Mouse (Mus musculus) intestine, embryonic 16.5 days (tissue): ENCODE measurements at regions not wholly inside any gene's neighbourhood (a gene's known extent, or its start where the extent isn't known, plus 50 kb on each side); places are given as distances from the start of the nearest gene placed in this dataset.

Experiments
- ATAC-seq: fragments of 200-750 bp; cut with Nextera tagmentation; 2 replicates; pipeline ENCODE4 v1.8.0; 2017; ENCODE audit warnings: moderate TSS enrichment, moderate library complexity
- H3K27ac ChIP-seq: fragments of 300-500 bp; sonication (generic); 2 replicates; pipeline ENCODE4 v1.5.1; 2014; ENCODE audit warnings: mild to moderate bottlenecking, low read length
- H3K27me3 ChIP-seq: fragments of 300-500 bp; sonication (generic); replicated peaks from 2 replicates; pipeline ENCODE4 v1.6.1; 2014; ENCODE audit warnings: low read length, control low read depth, mixed read lengths; ENCODE audit not compliant: control insufficient read depth, insufficient read depth
- H3K36me3 ChIP-seq: fragments of 300-500 bp; sonication (generic); 2 replicates; pipeline ENCODE4 v1.6.1; 2014; ENCODE audit warnings: low read length, control low read depth; ENCODE audit not compliant: control insufficient read depth, insufficient read depth
- H3K4me1 ChIP-seq: fragments of 300-500 bp; sonication (generic); 2 replicates; pipeline ENCODE4 v1.6.1; 2014; ENCODE audit warnings: low read length, control low read depth, mixed read lengths; ENCODE audit not compliant: control insufficient read depth, insufficient read depth
- H3K4me2 ChIP-seq: fragments of 300-500 bp; sonication (generic); 2 replicates; pipeline ENCODE4 v1.6.1; 2014; ENCODE audit warnings: low read depth, low read length, control low read depth
- H3K4me3 ChIP-seq: fragments of 300-500 bp; sonication (generic); 2 replicates; pipeline ENCODE4 v1.5.1; 2014; ENCODE audit warnings: mild to moderate bottlenecking, low read length
- H3K9ac ChIP-seq: fragments of 300-500 bp; sonication (generic); 2 replicates; pipeline ENCODE4 v1.6.1; 2014; ENCODE audit warnings: low read depth, low read length
- H3K9me3 ChIP-seq: fragments of 300-500 bp; sonication (generic); 2 replicates; pipeline ENCODE4 v1.6.1; 2016; ENCODE audit warnings: low read length, control low read depth; ENCODE audit not compliant: control insufficient read depth
- WGBS: fragments of 180-500 bp; shearing (Covaris S2); extraction: QIAGEN DNeasy Blood & Tissue Kit; methylation state at CpG from one replicate; pipeline ENCODE4 v1.1.7; 2014; 5-methylcytosine and 5-hydroxymethylcytosine counted together

DNA sequence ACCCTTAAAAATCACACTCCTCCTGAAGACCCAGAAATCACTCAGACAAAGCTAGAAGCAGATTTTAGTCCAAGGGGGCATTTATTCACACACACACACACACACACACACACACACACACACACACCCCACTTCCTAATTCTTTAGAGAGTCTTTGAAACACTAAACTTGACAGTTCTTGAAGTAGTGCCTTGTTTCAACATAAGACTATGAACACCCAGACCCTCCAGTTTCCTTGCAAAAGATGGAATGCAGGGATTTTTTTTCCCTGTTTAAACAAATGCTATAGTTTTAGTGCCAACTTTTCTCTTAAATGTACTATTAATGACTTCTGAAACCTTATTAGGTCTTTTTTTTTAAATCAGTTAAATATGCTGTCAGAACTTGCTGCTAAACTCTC is 279.2 kb upstream of the Fat1 start:
- H3K36me3 ChIP-seq: no peaks in the 10 kb centered on the region
- ATAC-seq: no peak
- no peaks in the 10 kb centered on the region for H3K4me1 ChIP-seq

DNA sequence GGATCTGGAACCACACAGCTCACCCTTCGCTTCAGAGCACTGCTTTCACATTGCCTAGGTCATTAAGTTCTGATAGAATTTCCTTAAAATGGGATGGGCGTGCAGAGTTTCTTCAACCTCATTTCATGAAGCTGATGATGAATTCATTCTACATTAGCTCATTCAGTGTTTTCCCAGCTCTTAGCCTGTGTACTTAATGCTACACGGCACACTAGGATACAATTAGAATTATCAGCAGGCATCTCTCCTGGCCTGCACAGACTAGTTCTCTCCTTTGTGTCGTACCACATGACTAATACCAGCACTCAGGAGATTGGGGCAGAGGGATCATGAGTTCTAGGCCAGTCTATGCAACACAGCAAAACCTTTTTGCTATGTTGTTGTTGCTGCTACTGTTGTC is 278.8 kb upstream of the Fat1 start:
- Histone ChIP-seq H3K4me3 (no peak overlapping the region), H3K4me2 (no peak overlapping the region), H3K27ac (no peak overlapping the region), H3K36me3 (no peaks in the 10 kb centered on the region), H3K4me1 (no peaks in the 10 kb centered on the region), H3K9me3 (no peaks in the 10 kb centered on the region), H3K27me3 (no peaks in the 10 kb centered on the region), H3K9ac (no peak overlapping the region)
- 68% methylated on average over 4 of the region's 4 CpGs for WGBS
- no peak for ATAC-seq

More for the DNA sequence above, 279.2 kb upstream of the Fat1 start:
- no peak overlapping the region for H3K9ac ChIP-seq
- H3K27ac ChIP-seq: no peak overlapping the region
- no peak overlapping the region for H3K4me3 ChIP-seq
- no peaks in the 10 kb centered on the region for H3K9me3 ChIP-seq
- H3K4me2 ChIP-seq: no peak overlapping the region
- no peaks in the 10 kb centered on the region for H3K27me3 ChIP-seq

DNA sequence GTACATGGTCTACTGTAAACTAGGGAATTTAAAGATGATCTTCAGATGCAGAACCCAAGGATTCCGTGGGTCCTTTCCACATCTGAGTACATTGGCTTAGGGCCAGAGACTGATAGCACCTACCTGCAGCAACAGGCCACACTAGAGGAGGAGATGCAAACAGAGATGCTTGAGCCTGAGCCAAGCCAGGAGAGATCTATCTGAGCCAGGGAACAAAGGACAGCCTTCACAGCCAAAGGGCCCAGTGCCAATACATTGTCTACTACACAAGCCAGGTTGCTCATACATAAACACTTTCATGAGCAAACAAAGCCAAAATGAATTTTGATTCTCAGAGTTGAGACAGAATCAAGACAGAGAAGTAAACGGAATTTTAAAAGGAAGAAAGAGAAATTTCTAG is 273.6 kb upstream of the Fat1 start:
- no peak for ATAC-seq
- Histone ChIP-seq H3K9me3 (no peaks in the 10 kb centered on the region), H3K36me3 (no peaks in the 10 kb centered on the region), H3K4me2 (no peak overlapping the region), H3K9ac (no peak overlapping the region), H3K4me3 (no peak overlapping the region), H3K4me1 (no peaks in the 10 kb centered on the region), H3K27ac (no peak overlapping the region), H3K27me3 (no peaks in the 10 kb centered on the region)
- 70% methylated on average over 2 of the region's 2 CpGs for WGBS

- Histone ChIP-seq H3K4me1 (0 out of 2 replicates have a peak, but pooled peaks cover 7% of the 10 kb centered on the region), H3K4me2 (no peak overlapping the region), H3K27ac (no peak overlapping the region), H3K27me3 (no peaks in the 10 kb centered on the region), H3K9ac (no peak overlapping the region), H3K9me3 (no peaks in the 10 kb centered on the region), H3K36me3 (no peaks in the 10 kb centered on the region), H3K4me3 (no peak overlapping the region)
- ATAC-seq: no peak
- 85% methylated on average over 9 of the region's 9 CpGs for WGBS
These were observed 248.1 kb upstream of the Fat1 start for GRCm38 (mm10) chr8:44687126-44687525.

DNA sequence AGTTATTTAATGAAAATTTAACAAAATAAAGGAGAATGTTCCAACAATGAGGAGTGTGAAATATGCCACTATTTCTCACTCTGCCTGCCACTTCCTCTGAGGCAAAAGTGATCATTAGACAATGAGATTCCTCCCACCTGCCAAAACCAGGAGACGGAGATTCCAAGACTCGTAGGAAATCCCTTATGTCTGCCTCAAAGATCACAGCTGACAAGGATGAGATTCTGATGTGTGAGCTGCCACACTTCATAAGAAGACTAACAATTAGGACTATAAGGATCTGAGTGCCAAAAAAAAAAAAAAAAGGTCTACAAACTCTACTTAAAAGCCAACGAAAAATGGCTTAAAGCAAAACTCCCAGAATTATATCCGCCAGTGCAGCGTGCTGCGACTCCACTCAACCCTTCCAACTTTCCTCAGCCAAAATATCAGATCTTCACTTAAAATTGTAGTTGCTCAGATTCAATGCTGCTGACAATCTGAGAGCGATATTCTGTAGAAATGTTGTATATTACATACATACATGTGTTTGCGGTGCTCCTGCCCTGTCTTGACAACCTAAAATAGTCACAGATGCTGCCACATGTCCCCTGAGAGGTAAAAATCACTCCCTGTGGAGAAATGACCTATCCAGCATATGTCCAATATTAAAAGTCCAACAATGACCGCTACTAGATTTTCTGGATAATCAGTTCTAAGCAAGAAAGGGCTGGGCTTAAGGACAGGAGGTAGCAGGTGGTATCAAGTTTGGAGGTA is 245.2 kb upstream of the Fat1 start:
- Histone ChIP-seq H3K9me3 (no peaks in the 10 kb centered on the region), H3K27ac (no peak overlapping the region), H3K4me1 (0 out of 2 replicates have a peak, but pooled peaks cover 7% of the 10 kb centered on the region), H3K4me3 (no peak overlapping the region), H3K4me2 (no peak overlapping the region), H3K27me3 (no peaks in the 10 kb centered on the region), H3K36me3 (no peaks in the 10 kb centered on the region), H3K9ac (no peak overlapping the region)
- ATAC-seq: no peak
- WGBS: 92% methylated on average over 9 of the region's 9 CpGs

GRCm38 (mm10) chr8:44690593-44690950 is 244.7 kb upstream of the Fat1 start:
- H3K27ac ChIP-seq: no peak overlapping the region
- no peak for ATAC-seq
- WGBS: 79% methylated on average over 4 of the region's 4 CpGs

GRCm38 (mm10) chr8:44691140-44691539 is 244.1 kb upstream of the Fat1 start:
- Histone ChIP-seq H3K27ac (no peak overlapping the region), H3K27me3 (no peaks in the 10 kb centered on the region), H3K9me3 (no peaks in the 10 kb centered on the region), H3K36me3 (no peaks in the 10 kb centered on the region), H3K9ac (no peak overlapping the region), H3K4me1 (peaks cover 8% of the 10 kb centered on the region), H3K4me2 (no peak overlapping the region), H3K4me3 (no peak overlapping the region)
- 54% methylated on average over 7 of the region's 7 CpGs for WGBS
- ATAC-seq: no peak

More at GRCm38 (mm10) chr8:44690593-44690950, 244.7 kb upstream of the Fat1 start:
- no peak overlapping the region for H3K4me3 ChIP-seq
- H3K27me3 ChIP-seq: no peaks in the 10 kb centered on the region
- no peak overlapping the region for H3K9ac ChIP-seq
- H3K9me3 ChIP-seq: no peaks in the 10 kb centered on the region
- H3K4me1 ChIP-seq: 0 out of 2 replicates have a peak, but pooled peaks cover 7% of the 10 kb centered on the region
- H3K4me2 ChIP-seq: no peak overlapping the region
- no peaks in the 10 kb centered on the region for H3K36me3 ChIP-seq

- 64% methylated on average over 8 of the region's 8 CpGs for WGBS
- H3K27ac ChIP-seq: no peak overlapping the region
- H3K9me3 ChIP-seq: no peaks in the 10 kb centered on the region
- H3K4me3 ChIP-seq: no peak overlapping the region
- H3K4me2 ChIP-seq: no peak overlapping the region
- H3K9ac ChIP-seq: no peak overlapping the region
- no peaks in the 10 kb centered on the region for H3K36me3 ChIP-seq
- no peaks in the 10 kb centered on the region for H3K27me3 ChIP-seq
- H3K4me1 ChIP-seq: peaks cover 12% of the 10 kb centered on the region
- ATAC-seq: 0 out of 2 replicates have a peak, but pooled peaks have one; percentile 29
These were observed 243.1 kb upstream of the Fat1 start for GRCm38 (mm10) chr8:44692036-44692688.

DNA sequence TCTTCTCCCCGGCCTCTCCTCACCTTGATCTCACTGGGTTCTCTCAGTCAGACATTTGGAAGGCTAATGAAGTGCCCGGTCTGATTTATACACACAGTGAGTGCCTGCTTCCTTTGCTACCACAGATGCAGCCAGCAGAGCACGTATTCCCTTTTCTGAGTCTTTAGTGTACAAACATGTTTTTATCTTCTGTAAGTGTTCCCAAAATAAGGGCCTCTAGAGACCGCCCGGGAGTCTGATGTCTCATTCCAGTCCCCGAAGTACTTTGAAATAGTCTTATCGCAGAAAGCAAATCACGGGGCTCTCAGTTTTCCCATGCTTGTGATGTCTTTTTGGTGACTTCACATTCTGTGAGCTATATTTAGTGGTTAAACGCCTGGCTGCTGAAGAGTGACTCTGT is 240.4 kb upstream of the Fat1 start:
- H3K4me2 ChIP-seq: no peak overlapping the region
- no peaks in the 10 kb centered on the region for H3K9me3 ChIP-seq
- no peak overlapping the region for H3K4me3 ChIP-seq
- peaks cover 12% of the 10 kb centered on the region for H3K4me1 ChIP-seq
- no peaks in the 10 kb centered on the region for H3K27me3 ChIP-seq
- 49% methylated on average over 9 of the region's 9 CpGs for WGBS
- no peak overlapping the region for H3K27ac ChIP-seq
- H3K9ac ChIP-seq: no peak overlapping the region
- ATAC-seq: no peak
- no peaks in the 10 kb centered on the region for H3K36me3 ChIP-seq
